Mouse (Mus musculus) kidney, adult 2 months (tissue): ENCODE results near the gene Dmtf1. TPM values are rescaled to one million over a fixed set of nuclear protein-coding genes. Genes with fewer than 3 reads are reported as not detected.
A peak's percentile ranks its signal among the peaks of the same experiment; 100 is the strongest.

Experiments used
- DNase-seq: peaks from one replicate; pipeline ENCODE4 v3.0.0; 2021
- H3K27ac ChIP-seq: fragments of 200-500 bp; 2 replicates; pipeline ENCODE4 v1.5.1; 2012; ENCODE audit warnings: low read depth, low read length, control low read depth, inconsistent platforms; ENCODE audit not compliant: insufficient read depth
- H3K27me3 ChIP-seq: fragments of 200-500 bp; replicated peaks from 2 replicates; pipeline ENCODE4 v1.6.1; 2012; ENCODE audit warnings: mild to moderate bottlenecking, moderate library complexity, low read length, inconsistent platforms; ENCODE audit not compliant: control insufficient read depth, insufficient read depth
- H3K36me3 ChIP-seq: fragments of 200-500 bp; 2 replicates; pipeline ENCODE4 v1.6.1; 2012; ENCODE audit warnings: mild to moderate bottlenecking, moderate library complexity, low read length, inconsistent platforms; ENCODE audit not compliant: control insufficient read depth, insufficient read depth
- H3K4me1 ChIP-seq: fragments of 200-500 bp; 2 replicates; pipeline ENCODE4 v1.6.1; 2011; ENCODE audit warnings: low read length; ENCODE audit not compliant: control insufficient read depth, insufficient read depth
- H3K4me3 ChIP-seq: fragments of 200-500 bp; 2 replicates; pipeline ENCODE4 v1.5.1; 2011; ENCODE audit warnings: mild to moderate bottlenecking, low read depth, low read length, control low read depth; ENCODE audit not compliant: insufficient read depth
- CTCF ChIP-seq: fragments of 200-500 bp; conservative IDR thresholded peaks from 2 replicates; pipeline ENCODE4 v1.5.1; 2011; ENCODE audit warnings: low read depth, mild to moderate bottlenecking, control low read depth, low read length, moderate library complexity, mixed read lengths; ENCODE audit not compliant: insufficient read depth, insufficient read length
- POLR2A ChIP-seq: fragments of 200-500 bp; IDR thresholded peaks from one replicate; pipeline ENCODE4 v1.6.1; 2011; ENCODE audit warnings: low read depth, low read length, control low read depth
- WGBS: fragments of 180-500 bp; shearing (Covaris S2); methylation state at CpG from one replicate; pipeline ENCODE4 v1.1.7; 2018; 5-methylcytosine and 5-hydroxymethylcytosine counted together
- polyA plus RNA-seq: library from polyadenylated mRNA; depleted of rRNA; stranded (reverse); fragments of >200 nt; gene quantifications from 2 replicates; pipeline ENCODE4 v1.2.3, GENCODE M21; 2012

The Dmtf1 gene
- polyA plus RNA-seq, 1 experiment: 10.5 TPM

DNA sequence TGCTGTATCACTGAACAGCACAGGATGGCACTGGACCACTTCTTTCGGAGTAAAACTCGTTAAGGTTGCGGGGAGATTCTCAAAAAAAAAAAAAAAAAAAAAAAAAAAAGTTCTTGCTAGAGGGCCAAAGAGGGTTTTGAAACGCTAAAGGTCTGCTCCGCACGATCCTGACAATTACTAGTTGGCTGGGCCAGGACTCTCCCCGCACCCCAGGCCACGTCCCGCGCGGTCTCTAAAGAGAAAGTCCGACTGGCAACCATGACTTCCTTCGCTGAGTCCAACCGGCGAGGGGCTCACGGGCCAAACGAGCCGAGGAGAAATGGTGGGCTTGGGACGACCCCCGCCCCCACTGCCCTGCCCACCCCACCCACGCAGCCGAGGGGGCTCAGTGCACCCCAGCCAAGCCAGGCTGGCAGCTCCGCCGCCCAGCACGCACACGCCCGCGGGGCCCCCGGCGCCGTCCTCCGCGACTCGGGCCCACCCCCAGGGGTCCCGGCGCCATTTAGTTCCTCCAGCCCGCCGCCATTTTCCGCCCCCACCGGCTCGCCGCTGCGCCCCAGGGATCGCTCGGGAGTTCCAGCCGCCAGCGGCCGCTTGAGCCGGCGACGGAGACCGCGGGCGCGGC lies 633 bp downstream of the Dmtf1 start:
- H3K4me3 ChIP-seq: peak overlapping the region; percentile 100
- under 1% methylated on average over 55 of the region's 55 CpGs for WGBS
- no peaks in the 10 kb centered on the region for H3K36me3 ChIP-seq
- H3K27ac ChIP-seq: peak overlapping the region; percentile 84
- peaks cover 8% of the 10 kb centered on the region; the same call in 1 of the 2 replicates for H3K4me1 ChIP-seq
- TF ChIP-seq CTCF: no peak
- TF ChIP-seq POLR2A: no peak
- no peaks in the 10 kb centered on the region for H3K27me3 ChIP-seq
- DNase-seq: peak; percentile 44

- TF ChIP-seq CTCF (no peak), POLR2A (no peak)
- 60% methylated on average over 1 of the region's 1 CpGs for WGBS
- Histone ChIP-seq H3K36me3 (no peaks in the 10 kb centered on the region), H3K27ac (no peak overlapping the region), H3K27me3 (no peaks in the 10 kb centered on the region), H3K4me1 (peaks cover 4% of the 10 kb centered on the region; the same call in 1 of the 2 replicates), H3K4me3 (no peak overlapping the region)
- no peak for DNase-seq
These were observed 4.2 kb downstream of the Dmtf1 start for GRCm38 (mm10) chr5:9157336-9157735.

DNA sequence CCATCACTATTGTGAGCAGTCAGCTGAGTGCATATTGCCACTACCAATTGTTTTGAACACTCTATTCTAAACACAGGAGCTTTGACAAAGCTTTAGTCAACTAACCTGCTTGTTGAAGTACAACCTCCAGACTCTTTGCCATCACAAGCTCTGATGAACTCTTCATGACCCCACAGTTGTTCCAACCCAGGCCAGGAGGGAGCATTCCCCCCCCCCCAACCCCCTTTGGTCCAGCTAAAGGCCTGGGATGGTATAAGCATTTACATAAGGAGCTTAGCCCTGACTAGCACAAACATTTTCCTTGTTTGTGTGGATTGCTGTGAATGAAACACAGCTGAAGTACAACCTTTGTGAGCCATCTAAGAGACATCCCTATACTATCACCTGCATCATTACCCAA lies 4.8 kb downstream of the Dmtf1 start:
- Histone ChIP-seq H3K36me3 (no peaks in the 10 kb centered on the region), H3K27ac (no peak overlapping the region), H3K4me3 (no peak overlapping the region), H3K27me3 (no peaks in the 10 kb centered on the region), H3K4me1 (0 out of 2 replicates have a peak, but pooled peaks cover 3% of the 10 kb centered on the region)
- TF ChIP-seq CTCF (no peak), POLR2A (no peak)
- DNase-seq: no peak

DNA sequence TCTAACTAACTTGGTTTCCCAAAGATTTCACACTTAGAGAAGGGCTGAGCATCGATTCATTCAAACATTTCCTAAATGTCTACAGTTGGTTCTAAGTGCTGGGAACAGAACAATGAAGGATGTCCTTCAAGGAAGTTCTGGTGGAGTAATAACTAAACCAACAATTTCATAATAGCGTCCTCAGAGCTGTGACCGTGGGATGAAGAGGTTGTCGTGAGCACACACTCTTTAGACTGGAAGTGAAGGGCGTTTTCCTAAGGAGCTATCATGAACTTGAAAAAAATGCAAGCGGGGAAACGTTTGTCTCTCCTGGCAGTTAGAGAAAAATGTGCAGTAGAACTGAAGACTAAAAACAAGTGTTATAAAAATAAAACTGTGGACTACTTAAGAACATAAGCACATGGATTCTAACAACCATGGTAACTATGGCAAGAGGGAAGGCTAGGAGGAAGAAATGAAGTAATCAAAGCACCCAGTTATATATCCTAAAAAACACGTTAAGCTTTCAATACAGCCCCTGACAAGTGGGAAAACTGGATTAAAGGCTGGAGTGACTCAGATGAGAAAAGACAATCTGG lies 12.2 kb downstream of the Dmtf1 start:
- H3K36me3 ChIP-seq: no peaks in the 10 kb centered on the region; the same call in 1 of the 2 replicates
- no peak for DNase-seq
- no peaks in the 10 kb centered on the region for H3K4me1 ChIP-seq
- no peak for TF ChIP-seq CTCF
- TF ChIP-seq POLR2A: no peak
- WGBS: 83% methylated on average over 8 of the region's 8 CpGs
- H3K4me3 ChIP-seq: no peak overlapping the region
- no peak overlapping the region for H3K27ac ChIP-seq
- no peaks in the 10 kb centered on the region for H3K27me3 ChIP-seq

DNA sequence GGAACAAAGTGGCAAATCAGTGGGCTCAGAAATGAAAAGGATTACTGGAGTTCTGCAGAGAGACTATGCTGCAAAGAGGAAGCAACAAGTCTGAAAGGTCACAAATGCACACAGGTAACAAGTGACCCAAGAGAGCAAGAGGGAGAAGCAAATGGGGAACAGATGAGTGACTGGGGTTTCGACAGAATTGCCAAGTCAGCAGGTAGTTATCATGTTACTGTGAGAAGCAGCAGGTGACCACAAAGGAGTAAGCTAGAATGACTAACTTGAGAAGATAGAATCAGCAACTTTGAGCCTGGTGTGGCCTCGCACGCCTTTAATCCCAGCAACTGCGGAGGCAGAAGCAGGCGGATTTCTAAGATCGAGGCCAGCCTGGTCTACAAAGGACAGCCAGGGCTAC lies 19.2 kb downstream of the Dmtf1 start:
- H3K36me3 ChIP-seq: peaks cover 3% of the 10 kb centered on the region
- no peak for TF ChIP-seq POLR2A
- no peak for TF ChIP-seq CTCF
- H3K27ac ChIP-seq: no peak overlapping the region
- no peaks in the 10 kb centered on the region for H3K27me3 ChIP-seq
- H3K4me1 ChIP-seq: no peaks in the 10 kb centered on the region
- H3K4me3 ChIP-seq: no peak overlapping the region
- DNase-seq: no peak
- 86% methylated on average over 6 of the region's 6 CpGs for WGBS

DNA sequence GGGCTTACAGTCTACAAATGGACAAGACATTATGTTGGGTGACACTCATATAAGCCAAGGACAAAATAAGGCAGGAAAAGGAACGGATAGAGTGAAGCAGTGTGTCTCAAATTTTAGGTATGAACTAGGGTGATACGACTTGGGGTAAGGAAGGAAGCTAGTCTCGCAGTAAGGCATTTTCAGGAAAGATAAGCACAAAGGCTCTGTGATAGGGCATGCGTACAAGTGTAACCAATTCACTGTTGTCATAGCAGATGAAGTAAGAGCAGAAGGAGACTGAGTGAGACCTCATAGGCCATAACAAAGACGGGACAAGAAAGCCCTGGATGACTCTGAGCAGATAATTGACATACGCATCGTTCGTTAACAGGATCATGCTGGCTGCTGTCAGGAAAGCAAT lies 20.9 kb downstream of the Dmtf1 start:
- Histone ChIP-seq H3K27me3 (no peaks in the 10 kb centered on the region), H3K36me3 (peaks cover 3% of the 10 kb centered on the region), H3K4me1 (no peaks in the 10 kb centered on the region), H3K27ac (no peak overlapping the region), H3K4me3 (no peak overlapping the region)
- no peak for DNase-seq
- 95% methylated on average over 8 of the region's 8 CpGs for WGBS
- no peak for TF ChIP-seq POLR2A
- no peak for TF ChIP-seq CTCF

GRCm38 (mm10) chr5:9135588-9135987 lies 26.0 kb downstream of the Dmtf1 start:
- TF ChIP-seq CTCF (no peak), POLR2A (no peak)
- WGBS: 66% methylated on average over 3 of the region's 3 CpGs
- no peak for DNase-seq
- Histone ChIP-seq H3K27me3 (no peaks in the 10 kb centered on the region), H3K4me3 (no peak overlapping the region), H3K27ac (no peak overlapping the region), H3K36me3 (peaks cover 3% of the 10 kb centered on the region; the same call in 1 of the 2 replicates), H3K4me1 (no peaks in the 10 kb centered on the region)
